Mouse (Mus musculus) forebrain, embryonic 12.5 days (tissue): ENCODE measurements around the gene Smim9. TPM values are rescaled to one million over a fixed set of nuclear protein-coding genes. Genes with fewer than 3 reads are reported as not detected.

ENCODE experiments used
- ATAC-seq: fragments of 200-750 bp; cut with Nextera tagmentation; 2 replicates; pipeline ENCODE4 v1.8.0; 2017; ENCODE audit warnings: moderate TSS enrichment; ENCODE audit not compliant: low FRiP score
- H3K27ac ChIP-seq: fragments of 300-500 bp; sonication (generic); 2 replicates; pipeline ENCODE4 v1.5.1; 2016; ENCODE audit warnings: mild to moderate bottlenecking
- H3K27me3 ChIP-seq: fragments of 300-500 bp; sonication (generic); 2 replicates; pipeline ENCODE4 v1.6.1; 2016; ENCODE audit warnings: mild to moderate bottlenecking
- H3K36me3 ChIP-seq: fragments of 300-500 bp; sonication (generic); replicated peaks from 2 replicates; pipeline ENCODE4 v1.6.1; 2016; ENCODE audit warnings: mild to moderate bottlenecking
- H3K4me1 ChIP-seq: fragments of 300-500 bp; sonication (generic); 2 replicates; pipeline ENCODE4 v1.6.1; 2016
- H3K4me2 ChIP-seq: fragments of 300-500 bp; sonication (generic); 2 replicates; pipeline ENCODE4 v1.6.1; 2016; ENCODE audit warnings: mild to moderate bottlenecking, moderate library complexity
- H3K4me3 ChIP-seq: fragments of 300-500 bp; sonication (generic); replicated peaks from 2 replicates; pipeline ENCODE4 v1.5.1; 2016; ENCODE audit warnings: mild to moderate bottlenecking
- H3K9ac ChIP-seq: fragments of 300-500 bp; sonication (generic); 2 replicates; pipeline ENCODE4 v1.6.1; 2016; ENCODE audit warnings: mild to moderate bottlenecking
- H3K9me3 ChIP-seq: fragments of 300-500 bp; sonication (generic); 2 replicates; pipeline ENCODE4 v1.6.1; 2016
- WGBS: fragments of 180-500 bp; shearing (Covaris S2); methylation state at CpG from one replicate; pipeline ENCODE4 v1.1.7; 2016; 5-methylcytosine and 5-hydroxymethylcytosine counted together
- polyA plus RNA-seq: library from polyadenylated mRNA; unstranded; fragments of >200 nt; fragmentation: Nextera tagmentation; extraction: Ambion mirVana; gene quantifications from 2 replicates; pipeline ENCODE4 v1.2.1, GENCODE M21; 2016

Gene Smim9
- polyA plus RNA-seq, 1 experiment from 2014 or later = not detected

DNA sequence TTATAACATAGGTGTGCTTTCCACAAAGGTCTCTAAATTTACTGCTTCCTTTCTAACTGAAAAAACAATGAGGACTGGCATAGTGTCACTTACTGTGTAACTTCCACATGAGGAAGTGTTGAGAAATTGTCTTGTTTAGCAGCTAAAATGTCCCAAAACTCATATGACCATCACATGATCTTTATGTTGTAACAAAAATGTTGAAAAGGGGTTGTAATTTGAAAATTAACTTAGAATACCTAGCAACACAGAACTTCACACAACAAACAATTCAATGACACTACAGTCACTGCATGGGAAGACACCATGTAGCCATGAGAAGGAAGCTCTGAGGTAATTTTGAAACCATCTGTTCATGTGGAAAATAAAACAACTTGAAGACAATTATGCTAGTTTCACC lies 36.7 kb downstream of the Smim9 start:
- no peaks in the 10 kb centered on the region for H3K4me1 ChIP-seq

DNA sequence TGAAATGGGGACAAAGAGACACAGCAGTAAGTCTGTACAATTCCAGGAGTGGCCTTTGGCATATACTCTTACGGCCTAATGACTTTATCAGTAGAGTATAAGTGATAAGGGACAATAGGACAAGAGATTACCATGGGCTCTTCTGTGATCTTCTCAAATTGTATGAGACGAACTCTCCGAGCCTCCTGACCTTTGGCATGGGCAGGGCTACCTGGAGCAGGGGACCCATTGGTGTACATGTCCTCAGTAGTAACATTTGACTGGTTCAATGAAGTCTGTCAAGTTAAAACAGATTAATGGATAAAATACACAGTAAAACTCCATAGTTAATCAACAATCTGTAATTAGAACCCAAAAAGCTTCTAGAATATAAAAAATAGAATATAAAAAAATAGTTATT lies 38.0 kb downstream of the Smim9 start:
- Histone ChIP-seq H3K9ac (no peak overlapping the region), H3K4me1 (no peaks in the 10 kb centered on the region), H3K27ac (no peak overlapping the region), H3K9me3 (no peaks in the 10 kb centered on the region), H3K36me3 (no peaks in the 10 kb centered on the region), H3K27me3 (no peaks in the 10 kb centered on the region), H3K4me2 (no peak overlapping the region), H3K4me3 (no peak overlapping the region)
- no peak for ATAC-seq
- 86% methylated on average over 3 of the region's 3 CpGs for WGBS

More for the DNA sequence above, 36.7 kb downstream of the Smim9 start:
- no peak for ATAC-seq
- H3K9me3 ChIP-seq = no peaks in the 10 kb centered on the region
- no peak overlapping the region for H3K27ac ChIP-seq
- no peak overlapping the region for H3K4me3 ChIP-seq
- no peak overlapping the region for H3K9ac ChIP-seq
- H3K27me3 ChIP-seq = no peaks in the 10 kb centered on the region
- H3K4me2 ChIP-seq = no peak overlapping the region
- H3K36me3 ChIP-seq = no peaks in the 10 kb centered on the region

DNA sequence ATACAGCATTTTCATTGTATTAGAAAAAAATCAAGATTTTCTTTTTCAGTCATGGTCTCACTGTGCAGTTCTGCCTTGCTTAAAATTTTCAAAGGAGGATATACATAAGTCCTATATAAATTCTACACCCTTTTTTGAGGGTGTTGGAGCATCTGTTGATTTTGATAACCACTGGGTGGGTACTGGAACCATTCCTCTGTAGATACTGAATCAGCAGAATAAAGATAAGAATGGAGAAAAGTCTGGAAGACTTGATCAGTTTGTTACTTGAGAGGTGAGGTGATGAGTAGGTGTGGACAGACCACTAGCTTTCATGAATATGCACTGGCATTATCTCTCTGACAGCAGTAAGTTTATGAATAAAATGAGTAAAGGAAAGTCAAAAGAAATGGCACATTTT lies 48.0 kb downstream of the Smim9 start:
- Histone ChIP-seq H3K4me3 (no peak overlapping the region), H3K27ac (no peak overlapping the region), H3K9me3 (no peaks in the 10 kb centered on the region), H3K27me3 (no peaks in the 10 kb centered on the region), H3K9ac (no peak overlapping the region), H3K4me1 (no peaks in the 10 kb centered on the region), H3K4me2 (no peak overlapping the region), H3K36me3 (peaks cover 1% of the 10 kb centered on the region; the same call in 1 of the 2 replicates)
- no peak for ATAC-seq

DNA sequence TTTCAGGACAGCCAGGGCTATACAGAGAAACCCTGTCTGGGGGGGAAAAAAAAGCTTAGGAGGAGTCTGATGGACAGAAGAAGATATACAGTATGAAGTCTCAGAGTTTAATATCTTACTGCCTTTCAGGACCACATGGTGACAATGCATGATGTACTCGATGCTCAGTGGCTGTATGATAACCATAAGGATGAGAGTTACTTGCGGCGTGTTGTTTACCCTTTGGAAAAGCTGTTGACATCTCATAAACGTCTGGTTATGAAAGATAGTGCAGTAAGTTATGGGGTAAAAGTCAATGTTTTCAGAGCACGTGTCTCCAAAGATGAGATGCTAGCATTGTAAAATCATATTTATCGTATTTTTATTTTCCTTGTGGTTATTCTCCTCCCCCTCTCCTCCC lies 61.3 kb downstream of the Smim9 start:
- Histone ChIP-seq H3K9ac (no peak overlapping the region), H3K4me2 (no peak overlapping the region), H3K4me1 (no peaks in the 10 kb centered on the region), H3K27ac (no peak overlapping the region), H3K27me3 (no peaks in the 10 kb centered on the region), H3K36me3 (peaks cover 39% of the 10 kb centered on the region), H3K4me3 (no peak overlapping the region), H3K9me3 (no peaks in the 10 kb centered on the region)
- 87% methylated on average over 6 of the region's 6 CpGs for WGBS
- ATAC-seq = no peak

DNA sequence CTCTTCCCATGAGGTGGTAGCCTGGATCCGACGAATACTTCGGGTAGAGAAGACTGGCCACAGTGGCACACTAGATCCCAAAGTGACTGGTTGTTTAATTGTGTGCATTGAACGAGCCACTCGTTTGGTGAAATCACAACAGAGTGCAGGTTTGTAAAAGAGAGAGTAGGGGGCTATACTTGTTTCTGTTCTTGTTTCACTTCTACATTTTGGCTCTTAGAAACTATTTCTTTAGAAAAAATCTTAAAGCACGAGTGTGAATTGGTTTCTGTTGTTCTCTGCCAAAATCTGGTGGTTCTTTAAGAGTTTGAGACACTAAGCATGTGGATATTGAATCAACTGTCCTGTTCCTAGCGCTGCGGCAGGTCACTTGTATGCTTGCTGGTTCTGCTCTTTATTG lies 64.8 kb downstream of the Smim9 start:
- Histone ChIP-seq H3K4me3 (no peak overlapping the region), H3K27me3 (no peaks in the 10 kb centered on the region), H3K4me1 (no peaks in the 10 kb centered on the region), H3K36me3 (peaks cover 15% of the 10 kb centered on the region; the same call in 1 of the 2 replicates), H3K9me3 (no peaks in the 10 kb centered on the region), H3K4me2 (no peak overlapping the region), H3K9ac (no peak overlapping the region), H3K27ac (no peak overlapping the region)
- ATAC-seq = no peak
- 85% methylated on average over 8 of the region's 8 CpGs for WGBS

DNA sequence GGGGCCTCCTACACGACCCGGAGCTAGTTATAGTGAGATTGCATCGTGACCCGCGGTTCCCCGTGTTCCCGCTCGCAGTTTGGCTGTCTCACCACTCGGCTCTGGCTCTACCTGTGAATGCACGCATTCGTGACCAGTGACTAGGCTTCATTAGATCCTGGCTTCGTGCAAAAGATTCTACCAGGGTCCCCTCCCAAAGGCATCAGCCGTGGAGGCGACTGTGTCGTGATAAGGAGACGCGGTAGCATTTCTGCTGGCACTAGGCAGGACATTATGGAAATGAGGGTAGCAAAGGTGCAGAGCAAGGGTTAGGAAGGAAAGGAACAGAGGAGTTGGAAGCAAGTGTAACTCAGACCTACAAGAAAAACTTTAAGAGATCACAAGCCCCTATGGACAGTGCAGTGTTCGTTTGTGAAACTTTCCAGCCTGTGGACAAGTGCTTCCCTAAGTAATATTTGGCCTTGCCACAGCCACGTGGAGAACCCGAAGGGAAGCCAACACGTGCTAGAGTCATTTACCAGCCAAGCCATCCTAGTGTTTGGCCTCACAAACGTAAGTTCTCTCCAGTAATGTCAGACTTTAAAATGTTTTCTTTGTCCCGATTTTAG lies 67.3 kb downstream of the Smim9 start:
- ATAC-seq = no peak; the same call in 1 of the 2 replicates

More for the DNA sequence above, 67.3 kb downstream of the Smim9 start:
- Histone ChIP-seq H3K9me3 (no peaks in the 10 kb centered on the region), H3K9ac (peak overlapping the region; percentile 63), H3K4me1 (no peaks in the 10 kb centered on the region), H3K4me2 (peak overlapping the region; percentile 52), H3K27ac (peak overlapping the region; percentile 59), H3K4me3 (peak overlapping the region; percentile 54), H3K27me3 (no peaks in the 10 kb centered on the region), H3K36me3 (peaks cover 5% of the 10 kb centered on the region; the same call in 1 of the 2 replicates)
- 18% methylated on average over 23 of the region's 23 CpGs for WGBS

Other genes starting within 250 kb of the Smim9 start
- gene Gab3, start 78.3 kb downstream of the Smim9 start, polyA plus RNA-seq = 0.85 and 1.0 TPM in 2 replicates
- gene Dkc1, start 67.9 kb downstream of the Smim9 start, polyA plus RNA-seq = 131 and 135 TPM in 2 replicates
- gene Mpp1, start 32.8 kb downstream of the Smim9 start, polyA plus RNA-seq = 19.3 and 20.7 TPM in 2 replicates
- 29.0 and 35.4 TPM in 2 replicates for gene Fundc2, start 218.6 kb upstream of the Smim9 start, polyA plus RNA-seq
- gene F8, start 218.8 kb upstream of the Smim9 start, polyA plus RNA-seq = 1.6 and 1.8 TPM in 2 replicates